ENCODE assay signal across 8 mouse cellular contexts in the genomic region with DNA sequence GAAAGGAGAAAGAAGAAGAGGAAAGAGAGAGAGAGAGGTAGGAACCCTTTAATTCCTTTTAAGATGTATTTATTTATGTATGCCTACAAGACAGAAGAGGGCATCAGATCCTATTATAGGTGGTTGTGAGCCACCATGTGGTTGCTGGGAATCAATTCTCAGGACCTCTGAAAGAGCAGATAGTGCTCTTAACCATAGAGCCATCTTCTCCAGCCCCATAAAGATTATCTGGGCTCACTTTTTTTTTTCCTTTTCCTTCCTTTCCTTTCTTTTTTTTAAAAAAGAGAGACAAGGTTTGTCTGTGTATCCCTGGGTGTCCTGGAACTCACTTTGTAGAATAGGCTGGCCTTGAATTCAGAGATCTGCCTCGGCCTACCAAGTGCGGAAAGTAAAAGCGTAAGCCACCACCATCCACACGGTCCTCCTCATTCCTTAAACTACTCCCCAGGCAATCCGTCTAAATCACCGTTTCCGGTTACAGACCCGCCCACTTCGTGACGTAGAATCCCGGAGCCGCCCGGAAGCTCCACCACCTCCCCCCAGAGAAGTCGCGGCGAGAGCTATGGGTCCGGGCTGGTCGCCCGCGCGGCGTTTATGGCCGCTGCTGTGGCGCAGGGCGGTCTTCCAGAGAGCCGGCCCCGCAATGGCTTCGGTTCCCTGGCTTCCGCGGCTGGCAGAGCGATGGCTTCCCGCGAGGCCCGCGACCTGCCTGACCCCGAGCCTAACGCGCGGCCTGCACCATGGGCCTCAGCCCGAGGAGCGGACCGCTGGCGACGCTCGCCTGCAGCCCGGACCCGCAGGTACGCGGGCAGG. TPM values are rescaled to one million over a fixed set of nuclear protein-coding genes. Genes with fewer than 3 reads are reported as not detected.
A peak's percentile ranks its signal among the peaks of the same experiment; 100 is the strongest.
DNase-seq lines count a peak whose midpoint lies in the region; ATAC-seq and TF ChIP-seq lines count a peak whose summit lies in the region.

A gene (plus strand): TSS at position 492 of the 813 bp plus-strand sequence.

- H3K27ac ChIP-seq in CH12.LX (ENCODE audit: insufficient read depth, low read depth): peak within 1 kb of the TSS; percentile 50
- H3K27ac ChIP-seq in forebrain, embryonic 11.5 days (ENCODE audit: low read depth, low read length): peak within 1 kb of the TSS; percentile 62; the same call in 1 of the 2 replicates
- H3K27ac ChIP-seq in heart, embryonic 16.5 days (ENCODE audit: low read length): peak within 1 kb of the TSS; percentile 80
- H3K27ac ChIP-seq in liver, embryonic 15.5 days (replicated peaks): peak within 1 kb of the TSS; percentile 72
- no peak within 1 kb of the TSS for H3K27ac ChIP-seq in neural tube, embryonic 12.5 days

- peak within 1 kb of the TSS; percentile 78 for H3K9ac ChIP-seq in CH12.LX (ENCODE audit: insufficient read depth, low read depth)
- H3K9ac ChIP-seq in forebrain, embryonic 11.5 days (ENCODE audit: low read length): peak within 1 kb of the TSS; percentile 92
- H3K9ac ChIP-seq in heart, embryonic 16.5 days (ENCODE audit: low read length): peak within 1 kb of the TSS; percentile 92
- H3K9ac ChIP-seq in liver, embryonic 15.5 days: peak within 1 kb of the TSS; percentile 88
- H3K9ac ChIP-seq in neural tube, embryonic 12.5 days: peak within 1 kb of the TSS; percentile 90

- no peak for TF ChIP-seq RAD21 in CH12.LX (IDR thresholded peaks at IDR 0.05; ENCODE audit: low read depth, low read length)

- peaks cover 0 to 29% of the 10 kb centered on the region in 2 experiments; a peak in 2 of 4 replicates for H3K4me1 ChIP-seq in CH12.LX (ENCODE audit: control insufficient read depth in 1 of 2, insufficient read depth in 2 of 2)
- H3K4me1 ChIP-seq in forebrain, embryonic 11.5 days (replicated peaks; ENCODE audit: control insufficient read depth, insufficient read depth, low read length): peaks cover 3% of the 10 kb centered on the region; the same call in 1 of the 2 replicates
- peaks cover 10% of the 10 kb centered on the region for H3K4me1 ChIP-seq in heart, embryonic 16.5 days (ENCODE audit: control insufficient read depth, insufficient read depth, low read length)
- H3K4me1 ChIP-seq in liver, embryonic 15.5 days (replicated peaks): peaks cover 18% of the 10 kb centered on the region
- peaks cover 11% of the 10 kb centered on the region for H3K4me1 ChIP-seq in neural tube, embryonic 12.5 days

- no peak for TF ChIP-seq EP300 in CH12.LX (IDR thresholded peaks at IDR 0.05; ENCODE audit: low read length)

- in situ Hi-C loops in CH12.LX (cut with MboI; ENCODE audit: low pct_ligation_motif_present, low pct_unique_long_range_greater_than_20kb, low sequenced_read_pairs): loop anchor here (10.0 kb wide), 1 partner anchor 61 kb away; no protein-coding TSS in a partner anchor

- peak within 1 kb of the TSS; percentile 98 for H3K4me2 ChIP-seq in CH12.LX (ENCODE audit: insufficient read depth, low read depth, poor library complexity, severe bottlenecking)
- peak within 1 kb of the TSS; percentile 90 for H3K4me2 ChIP-seq in forebrain, embryonic 11.5 days (ENCODE audit: low read depth, low read length, severe bottlenecking)
- H3K4me2 ChIP-seq in heart, embryonic 16.5 days (ENCODE audit: low read depth, low read length): peak within 1 kb of the TSS; percentile 87
- peak within 1 kb of the TSS; percentile 90 for H3K4me2 ChIP-seq in liver, embryonic 15.5 days
- H3K4me2 ChIP-seq in neural tube, embryonic 12.5 days (replicated peaks): peak within 1 kb of the TSS; percentile 90

- H3K36me3 ChIP-seq in CH12.LX (replicated peaks in 1 of 2; ENCODE audit: control insufficient read depth in 1 of 2, insufficient read depth in 1 of 2, low read length in 1 of 2): peaks cover 1 to 26% of the 10 kb centered on the region in 2 experiments
- H3K36me3 ChIP-seq in forebrain, embryonic 11.5 days (ENCODE audit: control insufficient read depth, insufficient read depth, low read length): no peaks in the 10 kb centered on the region
- no peaks in the 10 kb centered on the region for H3K36me3 ChIP-seq in heart, embryonic 16.5 days (ENCODE audit: control insufficient read depth, insufficient read depth)
- H3K36me3 ChIP-seq in liver, embryonic 15.5 days (replicated peaks): no peaks in the 10 kb centered on the region
- H3K36me3 ChIP-seq in neural tube, embryonic 12.5 days: no peaks in the 10 kb centered on the region

- peak; percentile 94 for DNase-seq in CH12.LX (ENCODE audit: extremely low read depth)
- peak; percentile 88 for DNase-seq in c-Kit-positive CD71-positive TER-119-negative erythroid progenitor cells, embryonic 14.5 days (ENCODE audit: low read depth)
- peak; percentile 95 for DNase-seq in forebrain, embryonic 11.5 days (ENCODE audit: low spot score)
- peak; percentile 96 to 98 for DNase-seq in kidney, postnatal 36 days
- peak; percentile 94 for DNase-seq in telencephalon, adult 2 months (ENCODE audit: low read depth, low spot score)

- H3K27me3 ChIP-seq in CH12.LX (replicated peaks): peaks cover 1% of the 10 kb centered on the region
- H3K27me3 ChIP-seq in forebrain, embryonic 11.5 days (ENCODE audit: control insufficient read depth, insufficient read depth, low read length): no peaks in the 10 kb centered on the region
- H3K27me3 ChIP-seq in heart, embryonic 16.5 days (ENCODE audit: control insufficient read depth, insufficient read depth, low read length): no peaks in the 10 kb centered on the region
- no peaks in the 10 kb centered on the region for H3K27me3 ChIP-seq in liver, embryonic 15.5 days
- no peaks in the 10 kb centered on the region for H3K27me3 ChIP-seq in neural tube, embryonic 12.5 days (replicated peaks)

- ATAC-seq in forebrain, embryonic 11.5 days (replicated peaks; ENCODE audit: low FRiP score): peak; percentile 95
- peak; percentile 97 for ATAC-seq in heart, embryonic 16.5 days (replicated peaks; ENCODE audit: extremely low read depth, insufficient read depth, low FRiP score)
- ATAC-seq in liver, embryonic 15.5 days (ENCODE audit: insufficient read depth): peak; percentile 91
- ATAC-seq in neural tube, embryonic 12.5 days (ENCODE audit: low FRiP score, low read depth): peak; percentile 98

- no peak; a peak in 1 of 4 replicates for TF ChIP-seq CTCF in CH12.LX (conservative IDR thresholded peaks at IDR 0.05 in 1 of 2, IDR thresholded peaks at IDR 0.05 in 1 of 2; ENCODE audit: low read depth in 2 of 2, low read length in 2 of 2)

- under 1% methylated on average over 49 of the region's 49 CpGs for WGBS in forebrain, embryonic 11.5 days
- under 1% methylated on average over 49 of the region's 49 CpGs for WGBS in heart, embryonic 16.5 days
- under 1% methylated on average over 49 of the region's 49 CpGs for WGBS in liver, embryonic 15.5 days (ENCODE audit: insufficient replicate concordance)
- under 1% methylated on average over 49 of the region's 49 CpGs for WGBS in neural tube, embryonic 12.5 days

- no peaks in the 10 kb centered on the region for H3K9me3 ChIP-seq in CH12.LX (replicated peaks; ENCODE audit: low read length)
- no peaks in the 10 kb centered on the region for H3K9me3 ChIP-seq in forebrain, embryonic 11.5 days (ENCODE audit: control insufficient read depth, low read length)
- no peaks in the 10 kb centered on the region for H3K9me3 ChIP-seq in heart, embryonic 16.5 days (replicated peaks; ENCODE audit: control insufficient read depth, low read length)
- no peaks in the 10 kb centered on the region for H3K9me3 ChIP-seq in liver, embryonic 15.5 days (replicated peaks)
- H3K9me3 ChIP-seq in neural tube, embryonic 12.5 days: no peaks in the 10 kb centered on the region

- dilution Hi-C loops in CH12.LX (cut with MboI; ENCODE audit: extremely low pct_ligation_motif_present, extremely low pct_unique_long_range_greater_than_20kb, low sequenced_read_pairs): no loop called here

- TF ChIP-seq POLR2A in CH12.LX (IDR thresholded peaks at IDR 0.05; ENCODE audit: low read depth, low read length): peak; percentile 93

- peak within 1 kb of the TSS; percentile 89 to 99 (median 95) for H3K4me3 ChIP-seq in CH12.LX (replicated peaks in 1 of 3; ENCODE audit: low read depth in 2 of 3, low read length in 2 of 3, poor library complexity in 1 of 3)
- H3K4me3 ChIP-seq in forebrain, embryonic 11.5 days (ENCODE audit: low read depth, low read length): peak within 1 kb of the TSS; percentile 98
- H3K4me3 ChIP-seq in heart, embryonic 16.5 days (ENCODE audit: low read length): peak within 1 kb of the TSS; percentile 88
- peak within 1 kb of the TSS; percentile 95 for H3K4me3 ChIP-seq in liver, embryonic 15.5 days (replicated peaks)
- peak within 1 kb of the TSS; percentile 97 for H3K4me3 ChIP-seq in neural tube, embryonic 12.5 days

- H3K79me2 ChIP-seq in CH12.LX (replicated peaks; ENCODE audit: control insufficient read depth, extremely low read depth, insufficient read depth, poor library complexity, severe bottlenecking): peaks cover 44% of the 10 kb centered on the region

TF ChIP-seq in CH12.LX, 34 proteins besides CTCF, POLR2A, EP300 and RAD21 (continues in another document):
- TF ChIP-seq MAFK (IDR thresholded peaks at IDR 0.05; ENCODE audit: insufficient replicate concordance, low read length) (no peak), ZMIZ1 (IDR thresholded peaks at IDR 0.05; ENCODE audit: low read depth, low read length) (peak; percentile 88), MAX (IDR thresholded peaks at IDR 0.05; ENCODE audit: low read length) (no peak), GABPA (IDR thresholded peaks at IDR 0.05; ENCODE audit: insufficient replicate concordance, low read depth, low read length) (peak; percentile 15; the same call in 1 of the 2 replicates), CHD2 (IDR thresholded peaks at IDR 0.05; ENCODE audit: low read length) (peak; percentile 61; the same call in 1 of the 2 replicates), UBTF (IDR thresholded peaks at IDR 0.05; ENCODE audit: low read depth, low read length) (peak; percentile 65; the same call in 1 of the 2 replicates), JUND (conservative IDR thresholded peaks at IDR 0.05; ENCODE audit: low read depth, low read length) (0 out of 2 replicates have a peak, but pooled peaks have one; percentile 16), ETS1 (conservative IDR thresholded peaks at IDR 0.05; ENCODE audit: low read depth, low read length) (no peak), PAX5 (IDR thresholded peaks at IDR 0.05; ENCODE audit: low read length) (no peak), ZC3H11A (IDR thresholded peaks at IDR 0.05; ENCODE audit: low read depth, low read length) (no peak), CHD1 (IDR thresholded peaks at IDR 0.05; ENCODE audit: low read depth, low read length) (no peak), MEF2A (IDR thresholded peaks at IDR 0.05; ENCODE audit: borderline replicate concordance, low read depth, low read length) (peak; percentile 52; the same call in 1 of the 2 replicates)

RNA-seq across cellular contexts. Expression of the gene that starts here (rescaled TPM):
- total RNA-seq in CH12.LX (2012; rRNA removed) (35.4 and 39.0 TPM in 2 replicates), CH12.LX (2014; rRNA removed) (57.1 and 59.6 TPM in 2 replicates)
- polyA plus RNA-seq in CH12.LX (2012; ENCODE audit: insufficient read length, low read depth): 73.5 and 78.7 TPM in 2 replicates
- 60.7 and 63.9 TPM in 2 replicates for polyA plus RNA-seq in forebrain, embryonic 11.5 days (2014; fragmentation: Nextera tagmentation; extraction: Ambion mirVana)
- polyA plus RNA-seq in heart, embryonic 16.5 days (2015; fragmentation: Nextera tagmentation; extraction: Ambion mirVana): 55.8 and 64.8 TPM in 2 replicates
- 26.8 and 33.3 TPM in 2 replicates for polyA plus RNA-seq in liver, embryonic 15.5 days (2015; fragmentation: Nextera tagmentation; extraction: Ambion mirVana)
- 64.3 and 64.7 TPM in 2 replicates for polyA plus RNA-seq in neural tube, embryonic 12.5 days (2016; fragmentation: Nextera tagmentation; extraction: Ambion mirVana)
